20 mouse cellular contexts compared by ENCODE assay signal in genomic region chr5:150171562-150171961, GRCm38 (mm10). TPM values are rescaled to one million over a fixed set of nuclear protein-coding genes. Genes with fewer than 3 reads are reported as not detected.
DNase-seq lines count a peak whose midpoint lies in the region; ATAC-seq and TF ChIP-seq lines count a peak whose summit lies in the region.
"Had no signal": no experiment of that assay in that cellular context is flagged by ENCODE, and none has a peak within 500 bp of the region (broad histone marks: within the 10 kb centered on the region; RNA-seq: fewer than 3 reads in every experiment).

No protein-coding gene starts in this region.

- no peak overlapping the region for H3K4me3 ChIP-seq in embryonic facial prominence, embryonic 11.5 days (ENCODE audit: low read depth, low read length)
- H3K4me3 ChIP-seq in embryonic facial prominence, embryonic 10.5 days: no peak overlapping the region
- no peak overlapping the region for H3K4me3 ChIP-seq in hindbrain, embryonic 13.5 days
- no peak overlapping the region for H3K4me3 ChIP-seq in hindbrain, embryonic 14.5 days (replicated peaks; ENCODE audit: low read length)
- H3K4me3 ChIP-seq in layer of hippocampus, adult 2 months: no peak overlapping the region
- H3K4me3 ChIP-seq: hindbrain, embryonic 15.5 days; intestine, embryonic 15.5 days; kidney, embryonic 15.5 days; limb, embryonic 15.5 days; lung, embryonic 15.5 days; midbrain, embryonic 10.5 days had no signal

- ATAC-seq in embryonic facial prominence, embryonic 11.5 days (replicated peaks; ENCODE audit: insufficient number of reproducible peaks, low FRiP score, low TSS enrichment, low read depth): 0 out of 2 replicates have a peak, but pooled peaks have one; percentile 64
- ATAC-seq in hindbrain, embryonic 13.5 days (ENCODE audit: low FRiP score): no peak
- no peak for ATAC-seq in hindbrain, embryonic 14.5 days (ENCODE audit: low FRiP score)
- ATAC-seq: forebrain, embryonic 16.5 days; intestine, embryonic 15.5 days had no signal

- H3K4me1 ChIP-seq in embryonic facial prominence, embryonic 11.5 days (ENCODE audit: control insufficient read depth, insufficient read depth, low read length): no peaks in the 10 kb centered on the region
- 0 out of 2 replicates have a peak, but pooled peaks cover 3% of the 10 kb centered on the region for H3K4me1 ChIP-seq in embryonic facial prominence, embryonic 10.5 days
- H3K4me1 ChIP-seq in hindbrain, embryonic 13.5 days (replicated peaks): no peaks in the 10 kb centered on the region
- no peaks in the 10 kb centered on the region for H3K4me1 ChIP-seq in hindbrain, embryonic 14.5 days (replicated peaks; ENCODE audit: control insufficient read depth, insufficient read depth, low read length)
- H3K4me1 ChIP-seq: intestine, embryonic 15.5 days; limb, embryonic 15.5 days; lung, embryonic 15.5 days had no signal

- H3K27ac ChIP-seq in embryonic facial prominence, embryonic 11.5 days (replicated peaks; ENCODE audit: low read depth, low read length): no peak overlapping the region
- H3K27ac ChIP-seq in embryonic facial prominence, embryonic 10.5 days (replicated peaks): no peak overlapping the region
- H3K27ac ChIP-seq in hindbrain, embryonic 13.5 days: no peak overlapping the region
- H3K27ac ChIP-seq in hindbrain, embryonic 14.5 days: no peak overlapping the region
- no peak overlapping the region for H3K27ac ChIP-seq in layer of hippocampus, adult 2 months
- H3K27ac ChIP-seq: hindbrain, embryonic 15.5 days; intestine, embryonic 15.5 days; kidney, embryonic 15.5 days; limb, embryonic 15.5 days; lung, embryonic 15.5 days; midbrain, embryonic 10.5 days had no signal

- WGBS in embryonic facial prominence, embryonic 11.5 days: 57% methylated on average over 10 of the region's 10 CpGs
- WGBS in embryonic facial prominence, embryonic 10.5 days: 58% methylated on average over 10 of the region's 10 CpGs
- WGBS in hindbrain, embryonic 13.5 days: 69% methylated on average over 10 of the region's 10 CpGs
- 68% methylated on average over 10 of the region's 10 CpGs for WGBS in hindbrain, embryonic 14.5 days

- H3K27me3 ChIP-seq in embryonic facial prominence, embryonic 11.5 days (ENCODE audit: control insufficient read depth, insufficient read depth, low read length): no peaks in the 10 kb centered on the region
- H3K27me3 ChIP-seq in embryonic facial prominence, embryonic 10.5 days (replicated peaks; ENCODE audit: low read depth, poor library complexity, severe bottlenecking): no peaks in the 10 kb centered on the region
- H3K27me3 ChIP-seq in hindbrain, embryonic 13.5 days: no peaks in the 10 kb centered on the region
- H3K27me3 ChIP-seq in hindbrain, embryonic 14.5 days (ENCODE audit: control insufficient read depth, insufficient read depth, low read length): no peaks in the 10 kb centered on the region
- H3K27me3 ChIP-seq: hindbrain, embryonic 15.5 days; intestine, embryonic 15.5 days; kidney, embryonic 15.5 days; limb, embryonic 15.5 days; lung, embryonic 15.5 days had no signal

- no peak overlapping the region for H3K4me2 ChIP-seq in embryonic facial prominence, embryonic 11.5 days (ENCODE audit: low read depth, low read length)
- no peak overlapping the region for H3K4me2 ChIP-seq in hindbrain, embryonic 13.5 days
- no peak overlapping the region for H3K4me2 ChIP-seq in hindbrain, embryonic 14.5 days (replicated peaks)
- H3K4me2 ChIP-seq: hindbrain, embryonic 15.5 days; intestine, embryonic 15.5 days; kidney, embryonic 15.5 days; limb, embryonic 15.5 days; lung, embryonic 15.5 days had no signal

- H3K36me3 ChIP-seq in embryonic facial prominence, embryonic 11.5 days (replicated peaks; ENCODE audit: control insufficient read depth, insufficient read depth, low read depth, low read length): no peaks in the 10 kb centered on the region
- H3K36me3 ChIP-seq in embryonic facial prominence, embryonic 10.5 days (replicated peaks): no peaks in the 10 kb centered on the region
- no peaks in the 10 kb centered on the region for H3K36me3 ChIP-seq in hindbrain, embryonic 13.5 days
- no peaks in the 10 kb centered on the region for H3K36me3 ChIP-seq in hindbrain, embryonic 14.5 days (replicated peaks; ENCODE audit: control insufficient read depth, insufficient read depth)
- H3K36me3 ChIP-seq: hindbrain, embryonic 15.5 days; intestine, embryonic 15.5 days; kidney, embryonic 15.5 days; limb, embryonic 15.5 days; lung, embryonic 15.5 days; midbrain, embryonic 10.5 days had no signal

- no peak for TF ChIP-seq CTCF in layer of hippocampus, adult 2 months (conservative IDR thresholded peaks at IDR 0.05)

- no peak overlapping the region for H3K9ac ChIP-seq in embryonic facial prominence, embryonic 11.5 days (replicated peaks; ENCODE audit: low read length)
- H3K9ac ChIP-seq in hindbrain, embryonic 13.5 days: peak overlapping the region; percentile 5; the same call in 1 of the 2 replicates
- H3K9ac ChIP-seq in hindbrain, embryonic 14.5 days: no peak overlapping the region
- H3K9ac ChIP-seq: hindbrain, embryonic 15.5 days; intestine, embryonic 15.5 days; kidney, embryonic 15.5 days; limb, embryonic 15.5 days; lung, embryonic 15.5 days had no signal

- no peaks in the 10 kb centered on the region for H3K9me3 ChIP-seq in embryonic facial prominence, embryonic 11.5 days (replicated peaks; ENCODE audit: control insufficient read depth, low read length)
- peaks cover 9% of the 10 kb centered on the region; the same call in 1 of the 2 replicates for H3K9me3 ChIP-seq in embryonic facial prominence, embryonic 10.5 days
- H3K9me3 ChIP-seq in hindbrain, embryonic 13.5 days: no peaks in the 10 kb centered on the region
- H3K9me3 ChIP-seq in hindbrain, embryonic 14.5 days (ENCODE audit: control insufficient read depth, low read length): no peaks in the 10 kb centered on the region
- H3K9me3 ChIP-seq: hindbrain, embryonic 15.5 days; intestine, embryonic 15.5 days; limb, embryonic 15.5 days; lung, embryonic 15.5 days had no signal

- DNase-seq in embryonic facial prominence, embryonic 11.5 days (ENCODE audit: low spot score): no peak
- DNase-seq in embryonic facial prominence, embryonic 10.5 days (ENCODE audit: low spot score): no peak
- no peak for DNase-seq in hindbrain, embryonic 14.5 days (ENCODE audit: low spot score)
- peak; percentile 39 to 48 for DNase-seq in urinary bladder, adult 18-20 months (ENCODE audit: low spot score in 2 of 2)
- no peak for DNase-seq in urinary bladder, postnatal 4 days (ENCODE audit: low spot score in 2 of 2)
- DNase-seq in testis, postnatal 10 days (ENCODE audit: low spot score): peak; percentile 78
- no peak for DNase-seq in layer of hippocampus, adult 2 months (ENCODE audit: low spot score in 2 of 2)
- DNase-seq: adrenal gland, adult 8-10 months; cerebellum, adult 9-10 months; gastrocnemius, postnatal 25 days; lung, postnatal 4 days; right cerebral cortex, adult 18-20 months had no signal

RNA-seq across cellular contexts. Expression of gene Fry, which starts 53.1 kb away (rescaled TPM):
- polyA plus RNA-seq in embryonic facial prominence, embryonic 11.5 days (2014; fragmentation: Nextera tagmentation; extraction: Ambion mirVana): 6.5 and 8.2 TPM in 2 replicates
- polyA plus RNA-seq in embryonic facial prominence, embryonic 10.5 days (2016; fragmentation: Nextera tagmentation; extraction: Ambion mirVana): 5.6 and 7.4 TPM in 2 replicates
- 40.7 and 40.9 TPM in 2 replicates for polyA plus RNA-seq in hindbrain, embryonic 13.5 days (2015; fragmentation: Nextera tagmentation; extraction: Ambion mirVana)
- 58.8 and 66.7 TPM in 2 replicates for polyA plus RNA-seq in hindbrain, embryonic 14.5 days (2014; fragmentation: Nextera tagmentation; extraction: Ambion mirVana)
- total RNA-seq in layer of hippocampus, adult 2 months (2021): 100 to 1,000 TPM; 215 to 246 TPM

Comparison
In these comparisons a context has a peak if more than half of its experiments do, and no peak if none do; other contexts are left out.
1. DNase-seq: peak in urinary bladder, adult 18-20 months (2 of 2) and testis, postnatal 10 days (single experiment); none in embryonic facial prominence, embryonic 11.5 days (single experiment), embryonic facial prominence, embryonic 10.5 days (single experiment), hindbrain, embryonic 14.5 days (single experiment), urinary bladder, postnatal 4 days (0 of 2) and layer of hippocampus, adult 2 months (0 of 2).